Mouse (Mus musculus) WW6 (cell line): ENCODE measurements around the gene Atp7b.

Source experiments
- DNase-seq: peaks from one replicate; pipeline ENCODE4 v3.0.0-alpha.2; 2013; ENCODE audit warnings: low read depth, low spot score

The Atp7b gene

GRCm38 (mm10) chr8:22025241-22025640, 34.9 kb downstream of the Atp7b start:
- no peak for DNase-seq

- DNase-seq = no peak
Observed at GRCm38 (mm10) chr8:22022244-22022643, 37.9 kb downstream of the Atp7b start.

GRCm38 (mm10) chr8:22019498-22019897, 40.6 kb downstream of the Atp7b start:
- no peak for DNase-seq

- no peak for DNase-seq
Observed at GRCm38 (mm10) chr8:22017731-22018130, 42.4 kb downstream of the Atp7b start.

- DNase-seq = no peak
Observed at GRCm38 (mm10) chr8:22013034-22013707, 46.9 kb downstream of the Atp7b start.

GRCm38 (mm10) chr8:22009403-22009802, 50.7 kb downstream of the Atp7b start:
- no peak for DNase-seq

GRCm38 (mm10) chr8:22006423-22006822, 53.7 kb downstream of the Atp7b start:
- DNase-seq = no peak

- DNase-seq = no peak
Observed at GRCm38 (mm10) chr8:22004750-22005522, 55.2 kb downstream of the Atp7b start.

- DNase-seq = no peak
Observed at GRCm38 (mm10) chr8:21995181-21995580, 64.9 kb downstream of the Atp7b start.

GRCm38 (mm10) chr8:21992184-21992583, 67.9 kb downstream of the Atp7b start:
- no peak for DNase-seq

GRCm38 (mm10) chr8:21981664-21982337, 78.3 kb downstream of the Atp7b start:
- no peak for DNase-seq

GRCm38 (mm10) chr8:21978193-21978592, 81.9 kb downstream of the Atp7b start:
- no peak for DNase-seq

- no peak for DNase-seq
Observed at GRCm38 (mm10) chr8:21969475-21969874, 90.6 kb downstream of the Atp7b start, which contains the start of gene Ccdc70. Ccdc70 (plus strand) TSS chr8:21969775.

- DNase-seq = no peak
Observed at GRCm38 (mm10) chr8:21966646-21967045, 93.5 kb downstream of the Atp7b start.

- DNase-seq = no peak
Observed at GRCm38 (mm10) chr8:21958414-21958813, 101.7 kb downstream of the Atp7b start, which contains the start of gene Fam90a1a. Fam90a1a (plus strand) TSS chr8:21958714.

- DNase-seq = no peak
Observed at GRCm38 (mm10) chr8:21956336-21956735, 103.8 kb downstream of the Atp7b start.

- DNase-seq = no peak
Observed at GRCm38 (mm10) chr8:21955321-21955720, 104.8 kb downstream of the Atp7b start.

GRCm38 (mm10) chr8:21947311-21948017, 112.6 kb downstream of the Atp7b start:
- no peak for DNase-seq

GRCm38 (mm10) chr8:21946462-21946861, 113.6 kb downstream of the Atp7b start, which contains the start of gene Defb13:
Defb13 (plus strand) TSS chr8:21946762.
- no peak for DNase-seq
